Mouse (Mus musculus) ES-E14 (cell line): ENCODE data around the gene Mum1.

Experiments
- CHD2 ChIP-seq: IDR thresholded peaks from 2 replicates; pipeline ENCODE4 v1.6.1; 2014; ENCODE audit warnings: mild to moderate bottlenecking, low read depth, low read length, inconsistent platforms
- HCFC1 ChIP-seq: IDR thresholded peaks from 2 replicates; pipeline ENCODE4 v1.6.1; 2012; ENCODE audit warnings: low read length, inconsistent platforms, borderline replicate concordance; ENCODE audit not compliant: insufficient read depth
- ZC3H11A ChIP-seq: IDR thresholded peaks from 2 replicates; pipeline ENCODE4 v1.6.1; 2012; ENCODE audit warnings: low read depth, mild to moderate bottlenecking, inconsistent platforms, low read length, borderline replicate concordance
- ZNF384 ChIP-seq: IDR thresholded peaks from 2 replicates; pipeline ENCODE4 v1.6.1; 2012; ENCODE audit warnings: low read depth, low read length, inconsistent platforms

GRCm38 (mm10) chr10:80262169-80262568 is 35.9 kb downstream of the Mum1 start:
- TF ChIP-seq CHD2 (no peak), ZNF384 (no peak), HCFC1 (no peak), ZC3H11A (no peak)
